Mouse (Mus musculus): ENCODE measurements around the gene Tpst2.

DNA sequence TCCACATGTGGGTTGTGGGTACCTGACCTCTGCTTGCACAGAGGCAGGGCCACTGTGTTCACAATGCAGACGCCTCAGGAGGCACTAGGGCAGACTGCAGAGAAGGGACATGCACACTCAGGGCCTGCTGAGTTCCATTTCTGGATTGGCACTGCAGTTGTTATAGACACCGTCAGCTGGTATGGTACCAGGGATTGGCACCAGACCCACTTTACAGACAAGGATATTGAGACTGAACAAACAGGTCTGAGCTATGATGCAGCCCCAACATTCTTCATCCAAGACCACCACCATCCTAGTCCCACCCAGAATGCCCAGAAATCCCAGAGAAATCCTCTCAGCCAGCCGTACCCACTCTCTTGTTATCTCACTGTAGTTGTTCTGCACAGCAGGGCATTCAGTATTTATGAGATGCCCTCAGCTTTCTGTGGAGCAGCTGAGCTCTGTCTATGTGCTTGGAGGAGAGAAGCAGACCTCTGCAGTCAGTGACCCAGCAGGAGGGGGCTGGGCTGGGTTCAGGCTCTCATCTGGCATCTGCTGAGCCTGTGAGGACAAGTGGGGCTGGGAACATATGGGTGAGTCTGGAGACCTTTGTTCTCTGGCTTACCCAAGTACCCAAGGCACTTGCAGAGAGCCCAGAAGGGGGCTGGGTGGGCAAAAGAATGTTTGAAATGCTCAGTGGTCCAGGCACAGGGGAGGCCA lies 37.6 kb upstream of the Tpst2 start:
- no peak for TF ChIP-seq POLR2A (IDR thresholded peaks at IDR 0.05; ENCODE audit: borderline replicate concordance, low read depth, low read length)
- TF ChIP-seq CTCF (IDR thresholded peaks at IDR 0.05; ENCODE audit: low read depth, low read length) = no peak

All from bone marrow macrophage, adult 2 months (primary cell).